ENCODE assay signal across 9 mouse cellular contexts in the genomic region with DNA sequence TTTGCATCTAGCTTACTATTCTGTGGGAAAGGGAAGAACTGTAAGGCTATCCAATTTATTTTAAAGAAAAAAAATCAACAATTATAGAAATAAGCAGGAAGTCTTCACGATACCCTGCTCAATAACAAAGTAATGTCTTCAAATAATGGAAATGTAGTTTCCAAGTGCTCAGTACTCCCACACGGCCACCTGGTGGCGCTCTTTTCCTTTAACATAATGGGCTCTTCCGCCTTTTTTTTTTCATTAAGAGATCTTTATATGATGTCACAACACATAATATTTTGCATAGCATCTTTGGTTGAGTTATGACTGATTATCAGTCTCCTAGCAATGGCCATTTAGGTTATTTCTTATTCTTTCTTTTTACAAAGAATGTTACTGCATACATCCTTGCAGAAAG. TPM values are rescaled to one million over a fixed set of nuclear protein-coding genes. Genes with fewer than 3 reads are reported as not detected.
DNase-seq lines count a peak whose midpoint lies in the region; ATAC-seq and TF ChIP-seq lines count a peak whose summit lies in the region.
"Had no signal": no experiment of that assay in that cellular context is flagged by ENCODE, and none has a peak within 500 bp of the region (broad histone marks: within the 10 kb centered on the region; RNA-seq: fewer than 3 reads in every experiment).

No protein-coding gene starts in this region.

- peak; percentile 41 for DNase-seq in forebrain, postnatal 0 days
- no peak for DNase-seq in forebrain, embryonic 10.5 days (ENCODE audit: extremely low spot score, low spot score)
- DNase-seq in lung, embryonic 14.5 days = peak; percentile 35
- DNase-seq in lung, postnatal 4 days = no peak
- DNase-seq in embryo, embryonic 11.5 days (ENCODE audit: low read depth, low spot score) = peak; percentile 3
- DNase-seq in ovary, postnatal 10 days (ENCODE audit: low spot score) = no peak

- H3K4me1 ChIP-seq in forebrain, postnatal 0 days (ENCODE audit: insufficient read depth) = no peaks in the 10 kb centered on the region
- peaks cover 10% of the 10 kb centered on the region for H3K4me1 ChIP-seq in forebrain, embryonic 10.5 days
- H3K4me1 ChIP-seq in lung, embryonic 14.5 days (ENCODE audit: insufficient read depth) = no peaks in the 10 kb centered on the region
- no peaks in the 10 kb centered on the region for H3K4me1 ChIP-seq in E14TG2a.4 (replicated peaks; ENCODE audit: low read depth, low read length)
- peaks cover 10% of the 10 kb centered on the region for H3K4me1 ChIP-seq in forebrain, embryonic 13.5 days
- H3K4me1 ChIP-seq: heart, embryonic 12.5 days had no signal

- no peaks in the 10 kb centered on the region for H3K36me3 ChIP-seq in forebrain, postnatal 0 days (ENCODE audit: insufficient read depth)
- H3K36me3 ChIP-seq in forebrain, embryonic 10.5 days (replicated peaks) = no peaks in the 10 kb centered on the region
- no peaks in the 10 kb centered on the region for H3K36me3 ChIP-seq in lung, embryonic 14.5 days (ENCODE audit: insufficient read depth)
- H3K36me3 ChIP-seq in E14TG2a.4 (ENCODE audit: insufficient read depth, low read length) = no peaks in the 10 kb centered on the region
- no peaks in the 10 kb centered on the region for H3K36me3 ChIP-seq in forebrain, embryonic 13.5 days (ENCODE audit: poor library complexity, severe bottlenecking)
- H3K36me3 ChIP-seq: heart, embryonic 12.5 days had no signal

- WGBS in forebrain, postnatal 0 days = 42% methylated on average over 4 of the region's 4 CpGs
- 46% methylated on average over 4 of the region's 4 CpGs for WGBS in forebrain, embryonic 10.5 days
- WGBS in lung, embryonic 14.5 days = 43% methylated on average over 4 of the region's 4 CpGs
- WGBS in forebrain, embryonic 13.5 days = 47% methylated on average over 4 of the region's 4 CpGs

- TF ChIP-seq CTCF in forebrain, postnatal 0 days (IDR thresholded peaks at IDR 0.05; ENCODE audit: low read depth) = peak; percentile 51
- TF ChIP-seq CTCF in lung, embryonic 14.5 days (IDR thresholded peaks at IDR 0.05; ENCODE audit: low read depth) = peak; percentile 30; the same call in 1 of the 2 replicates
- peak; percentile 79 for TF ChIP-seq CTCF in E14TG2a.4 (conservative IDR thresholded peaks at IDR 0.05; ENCODE audit: low read length)

- no peak overlapping the region for H3K27ac ChIP-seq in forebrain, postnatal 0 days (ENCODE audit: low read depth, low read length)
- H3K27ac ChIP-seq in forebrain, embryonic 10.5 days = no peak overlapping the region
- no peak overlapping the region for H3K27ac ChIP-seq in lung, embryonic 14.5 days (ENCODE audit: low read depth)
- H3K27ac ChIP-seq in forebrain, embryonic 13.5 days = no peak overlapping the region

- H3K27me3 ChIP-seq in forebrain, postnatal 0 days (ENCODE audit: insufficient read depth, low read length) = no peaks in the 10 kb centered on the region
- no peaks in the 10 kb centered on the region for H3K27me3 ChIP-seq in forebrain, embryonic 10.5 days (ENCODE audit: poor library complexity, severe bottlenecking)
- no peaks in the 10 kb centered on the region for H3K27me3 ChIP-seq in lung, embryonic 14.5 days (ENCODE audit: insufficient read depth, low read length)
- H3K27me3 ChIP-seq in E14TG2a.4 (ENCODE audit: insufficient read depth, low read length) = no peaks in the 10 kb centered on the region
- H3K27me3 ChIP-seq in forebrain, embryonic 13.5 days = no peaks in the 10 kb centered on the region
- H3K27me3 ChIP-seq: heart, embryonic 12.5 days had no signal

- no peak for ATAC-seq in forebrain, postnatal 0 days
- no peak for ATAC-seq in lung, embryonic 14.5 days (ENCODE audit: insufficient read depth)
- ATAC-seq in forebrain, embryonic 13.5 days = no peak

- H3K4me2 ChIP-seq in forebrain, postnatal 0 days (ENCODE audit: low read depth) = no peak overlapping the region
- H3K4me2 ChIP-seq in lung, embryonic 14.5 days = no peak overlapping the region
- no peak overlapping the region for H3K4me2 ChIP-seq in forebrain, embryonic 13.5 days
- H3K4me2 ChIP-seq: heart, embryonic 12.5 days had no signal

- no peak overlapping the region for H3K9ac ChIP-seq in forebrain, postnatal 0 days
- H3K9ac ChIP-seq in lung, embryonic 14.5 days = no peak overlapping the region
- no peak overlapping the region for H3K9ac ChIP-seq in forebrain, embryonic 13.5 days
- H3K9ac ChIP-seq: heart, embryonic 12.5 days had no signal

- H3K9me3 ChIP-seq in forebrain, postnatal 0 days (ENCODE audit: low read length) = no peaks in the 10 kb centered on the region
- H3K9me3 ChIP-seq in forebrain, embryonic 10.5 days = no peaks in the 10 kb centered on the region
- H3K9me3 ChIP-seq in lung, embryonic 14.5 days (ENCODE audit: low read depth, low read length) = no peaks in the 10 kb centered on the region
- no peaks in the 10 kb centered on the region for H3K9me3 ChIP-seq in E14TG2a.4 (ENCODE audit: low read length)
- H3K9me3 ChIP-seq in forebrain, embryonic 13.5 days (replicated peaks) = no peaks in the 10 kb centered on the region
- H3K9me3 ChIP-seq: heart, embryonic 12.5 days had no signal

- no peak overlapping the region for H3K4me3 ChIP-seq in forebrain, postnatal 0 days (ENCODE audit: low read depth, low read length)
- H3K4me3 ChIP-seq in forebrain, embryonic 10.5 days = no peak overlapping the region
- no peak overlapping the region for H3K4me3 ChIP-seq in lung, embryonic 14.5 days (ENCODE audit: low read depth, low read length)
- H3K4me3 ChIP-seq in E14TG2a.4 (replicated peaks; ENCODE audit: low read length) = no peak overlapping the region
- no peak overlapping the region for H3K4me3 ChIP-seq in forebrain, embryonic 13.5 days
- H3K4me3 ChIP-seq: heart, embryonic 12.5 days had no signal

RNA-seq across cellular contexts. Expression of gene Kbtbd8, which starts 29.0 kb away (rescaled TPM):
- 6.0 and 7.3 TPM in 2 replicates for total RNA-seq in forebrain, postnatal 0 days (2014; rRNA removed)
- 1.2 and 1.3 TPM in 2 replicates for polyA plus RNA-seq in forebrain, postnatal 0 days (2015; fragmentation: Nextera tagmentation; extraction: Ambion mirVana)
- 11.3 and 12.2 TPM in 2 replicates for polyA plus RNA-seq in forebrain, embryonic 10.5 days (2016; fragmentation: Nextera tagmentation; extraction: Ambion mirVana)
- polyA plus RNA-seq in lung, embryonic 14.5 days (2014; fragmentation: Nextera tagmentation; extraction: Ambion mirVana) = 1.9 and 2.3 TPM in 2 replicates
- 5.8 and 6.4 TPM in 2 replicates for polyA plus RNA-seq in forebrain, embryonic 13.5 days (2015; fragmentation: Nextera tagmentation; extraction: Ambion mirVana)

Comparison
In these comparisons a context has a peak if more than half of its experiments do, and no peak if none do; other contexts are left out.
1. DNase-seq: peak in forebrain, postnatal 0 days (single experiment), lung, embryonic 14.5 days (single experiment) and embryo, embryonic 11.5 days (single experiment); none in forebrain, embryonic 10.5 days (single experiment), lung, postnatal 4 days (0 of 2) and ovary, postnatal 10 days (single experiment).
2. Peak in every context shown above with its lines, with median percentiles within 50 percentile points of each other: CTCF ChIP-seq.